Mouse (Mus musculus): ENCODE data around the gene Wrap53. TPM values are rescaled to one million over a fixed set of nuclear protein-coding genes. Genes with fewer than 3 reads are reported as not detected.
"Not testable (repeated sequence)": the region's sequence is repeated elsewhere in the genome, so short reads cannot be mapped to it uniquely, and the experiment has no call there.

Gene Wrap53
- total RNA-seq, 2 experiments from 2014 or later, result 11.8 to 14.3 TPM

GRCm38 (mm10) chr11:69530755-69531154, 49.3 kb downstream of the Wrap53 start:
- not testable (repeated sequence) for DNase-seq

- not testable (repeated sequence) for DNase-seq
Measured at GRCm38 (mm10) chr11:69530281-69530680, 49.8 kb downstream of the Wrap53 start.

- DNase-seq, result no peak
Measured at GRCm38 (mm10) chr11:69528031-69528390, 52.0 kb downstream of the Wrap53 start.

- DNase-seq, result peak in 1 of 2 experiments; percentile 32
Measured at GRCm38 (mm10) chr11:69527098-69528030, 52.7 kb downstream of the Wrap53 start.

GRCm38 (mm10) chr11:69526631-69527030, 53.4 kb downstream of the Wrap53 start:
- no peak for DNase-seq

- DNase-seq, result no peak
Measured at GRCm38 (mm10) chr11:69525661-69526060, 54.4 kb downstream of the Wrap53 start.

- no peak for DNase-seq
Measured at GRCm38 (mm10) chr11:69523651-69524050, 56.4 kb downstream of the Wrap53 start.

- DNase-seq, result no peak
Measured at GRCm38 (mm10) chr11:69521526-69522149, 58.4 kb downstream of the Wrap53 start.

- DNase-seq, result no peak
Measured at GRCm38 (mm10) chr11:69519976-69520375, 60.1 kb downstream of the Wrap53 start.

- no peak for DNase-seq
Measured at GRCm38 (mm10) chr11:69516661-69517060, 63.4 kb downstream of the Wrap53 start.

- DNase-seq, result no peak
Measured at GRCm38 (mm10) chr11:69516151-69516640, 63.9 kb downstream of the Wrap53 start.

- peak; percentile 28 to 57 for DNase-seq
Measured at GRCm38 (mm10) chr11:69513840-69514239, 66.2 kb downstream of the Wrap53 start.

Other genes starting within 250 kb of the Wrap53 start
- gene Rnf227, start 239.8 kb downstream of the Wrap53 start, total RNA-seq (2021), result 100 to 1,000 TPM; 111 to 119 TPM
- gene Chd3, start 210.8 kb downstream of the Wrap53 start, total RNA-seq (2021), result 100 to 1,000 TPM; 537 to 553 TPM
- 100 to 1,000 TPM; 117 to 118 TPM for gene Naa38, start 184.8 kb downstream of the Wrap53 start, total RNA-seq (2021)
- gene Cyb5d1, start 184.6 kb downstream of the Wrap53 start, total RNA-seq (2021), result 10 to 100 TPM; 44.6 to 48.6 TPM
- 1 to 10 TPM; 1.8 to 2.6 TPM for gene Tmem88, start 182.0 kb downstream of the Wrap53 start, total RNA-seq (2021)
- gene Kdm6b, start 166.6 kb downstream of the Wrap53 start, total RNA-seq (2021), result 10 to 100 TPM; 32.0 to 41.6 TPM
- 1 to 10 TPM; 5.4 to 5.9 TPM for gene Dnah2, start 31.1 kb downstream of the Wrap53 start, total RNA-seq (2021)
- gene Efnb3, start 20.1 kb downstream of the Wrap53 start, total RNA-seq (2021), result 100 to 1,000 TPM; 120 to 121 TPM
- gene Trp53, start 104 bp upstream of the Wrap53 start, total RNA-seq (2021), result 10 to 100 TPM; 25.4 to 27.4 TPM
- gene Atp1b2, start 25.7 kb upstream of the Wrap53 start, total RNA-seq (2021), result 100 to 1,000 TPM; 400 to 418 TPM
- not detected for gene Shbg, start 37.6 kb upstream of the Wrap53 start, total RNA-seq (2021)
- gene Sat2, start 41.8 kb upstream of the Wrap53 start, total RNA-seq (2021), result 10 to 100 TPM; 11.7 to 13.7 TPM
- gene Fxr2, start 52.7 kb upstream of the Wrap53 start, total RNA-seq (2021), result 100 to 1,000 TPM; 147 to 153 TPM
- gene Sox15, start 75.1 kb upstream of the Wrap53 start, total RNA-seq (2021), result not detected
- gene Mpdu1, start 82.4 kb upstream of the Wrap53 start, total RNA-seq (2021), result 10 to 100 TPM; 55.0 to 58.8 TPM
- gene Cd68, start 85.9 kb upstream of the Wrap53 start, total RNA-seq (2021), result 10 to 100 TPM; 11.9 to 13.5 TPM
- 100 to 1,000 TPM; 352 to 354 TPM for gene Eif4a1, start 92.2 kb upstream of the Wrap53 start, total RNA-seq (2021)
- 100 to 1,000 TPM; 101 to 122 TPM for gene Senp3, start 101.8 kb upstream of the Wrap53 start, total RNA-seq (2021)
- gene Tnfsf13, start 105.5 kb upstream of the Wrap53 start, total RNA-seq (2021), result 1 to 10 TPM; 2.1 to 3.1 TPM
- gene Tnfsf12, start 115.6 kb upstream of the Wrap53 start, total RNA-seq (2021), result 1 to 10 TPM; 8.2 to 8.8 TPM
- gene Tnfsfm13, start 115.8 kb upstream of the Wrap53 start, total RNA-seq (2021), result 1 to 10 TPM in 1 of 2 experiments, under 1 TPM in 1; 0.90 to 1.2 TPM
- gene Polr2a, start 178.4 kb upstream of the Wrap53 start, total RNA-seq (2021), result 10 to 100 TPM; 61.2 to 61.3 TPM
- not detected for gene Slc35g3, start 181.7 kb upstream of the Wrap53 start, total RNA-seq (2021)
- gene Zbtb4, start 185.7 kb upstream of the Wrap53 start, total RNA-seq (2021), result 100 to 1,000 TPM; 116 to 126 TPM
- gene Chrnb1, start 215.7 kb upstream of the Wrap53 start, total RNA-seq (2021), result 1 to 10 TPM in 1 of 2 experiments, under 1 TPM in 1; 0.72 to 1.3 TPM
- gene Fgf11, start 221.6 kb upstream of the Wrap53 start, total RNA-seq (2021), result 10 to 100 TPM; 29.2 to 31.6 TPM
- under 1 TPM in 1 of 2 experiments, not detected in 1; 0.17 TPM for gene Tmem102, start 225.4 kb upstream of the Wrap53 start, total RNA-seq (2021)
- gene Gm39566, start 235.0 kb upstream of the Wrap53 start, total RNA-seq (2021), result not detected
- gene Spem2, start 238.2 kb upstream of the Wrap53 start, total RNA-seq (2021), result not detected
- gene Spem1, start 241.9 kb upstream of the Wrap53 start, total RNA-seq (2021), result under 1 TPM; 0.57 to 0.63 TPM

Measured in layer of hippocampus, postnatal 36 days (tissue).